Mouse (Mus musculus) adrenal gland, adult 18-20 months (tissue): ENCODE results near the gene Fastkd2. TPM values are rescaled to one million over a fixed set of nuclear protein-coding genes. Genes with fewer than 3 reads are reported as not detected.

Experiments used
- DNase-seq, 2 experiments: peaks; one replicate each; pipeline ENCODE4 v3.0.0; 2021 to 2022; ENCODE audit warnings: low spot score in 2 of 2
- long read RNA-seq, 2 experiments: library from polyadenylated mRNA; stranded (forward); transcript quantifications; one replicate each; pipeline ENCODE4 v2.0.0; 2021
- total RNA-seq, 2 experiments: library from RNA; stranded (reverse); gene quantifications; 1 replicate in 1 of 2; 2 replicates in 1 of 2; pipeline ENCODE4 v1.2.3; 2021

The Fastkd2 gene
- total RNA-seq, result 10 to 100 TPM; 20.2 to 28.0 TPM
- long read RNA-seq, experiment 1, full-length matches to known transcripts, result 22 of 28 reads
- long read RNA-seq, experiment 1, partial matches to known transcripts, result 3 of 28 reads
- long read RNA-seq, experiment 1, other reads (novel, unspliced or antisense), result 3 of 28 reads
- long read RNA-seq, experiment 2, full-length matches to known transcripts, result 49 of 70 reads
- long read RNA-seq, experiment 2, partial matches to known transcripts, result 16 of 70 reads
- long read RNA-seq, experiment 2, other reads (novel, unspliced or antisense), result 5 of 70 reads

DNA sequence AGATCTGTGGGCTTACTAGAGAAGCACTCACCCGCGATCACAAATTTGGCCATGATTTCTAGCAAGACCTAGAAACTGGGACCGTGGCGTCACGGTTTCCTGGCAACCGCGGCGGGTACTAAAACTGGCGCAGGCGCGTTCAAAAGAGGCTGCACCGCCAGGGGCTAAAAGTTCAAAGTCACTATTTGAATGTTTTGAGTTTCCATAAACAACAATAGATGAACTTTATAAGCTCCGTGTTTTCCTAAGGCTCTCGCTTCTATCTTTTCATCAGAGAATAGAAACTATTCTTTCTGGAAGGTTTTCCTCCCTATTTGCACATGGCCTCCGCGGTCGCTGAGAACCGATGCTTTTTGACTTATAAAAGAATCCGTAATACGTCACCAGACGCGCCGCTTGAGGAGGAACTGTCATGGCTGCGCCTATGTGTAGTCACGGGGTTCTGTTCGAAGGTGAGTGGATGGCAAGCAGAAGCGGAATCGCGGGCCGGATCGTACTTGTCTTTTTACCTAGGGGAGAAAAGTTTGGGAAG, at the start of gene Fastkd2, which contains the start of gene Mdh1b:
Gene Fastkd2 (plus strand): TSS at position 375 of the 532 bp plus-strand sequence.
Gene Mdh1b (minus strand): TSS at position 79 of the 532 bp plus-strand sequence.
- DNase-seq, result peak; percentile 79 to 88

DNA sequence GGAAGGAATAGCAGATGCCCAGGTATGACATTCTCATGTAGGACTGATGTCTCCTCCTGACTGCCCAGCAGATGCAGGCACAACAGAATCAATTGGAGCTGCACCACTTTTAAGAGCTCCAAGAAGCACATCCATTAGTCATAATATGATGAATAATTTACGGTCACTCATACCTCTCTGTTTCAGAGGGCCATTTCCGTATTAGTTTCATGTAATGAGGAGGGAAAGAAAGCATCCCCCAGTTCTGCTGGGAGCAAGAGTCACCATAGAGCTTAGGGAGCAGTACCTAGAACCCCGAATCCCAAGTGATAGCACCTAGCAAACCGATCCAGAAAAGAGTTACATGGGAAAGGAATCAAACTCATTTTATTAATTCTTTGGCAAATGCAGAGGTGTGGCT, 43.6 kb upstream of the Fastkd2 start, which contains the start of gene Dytn:
Gene Dytn (minus strand): TSS at position 101 of the 400 bp plus-strand sequence.
- DNase-seq, result no peak

DNA sequence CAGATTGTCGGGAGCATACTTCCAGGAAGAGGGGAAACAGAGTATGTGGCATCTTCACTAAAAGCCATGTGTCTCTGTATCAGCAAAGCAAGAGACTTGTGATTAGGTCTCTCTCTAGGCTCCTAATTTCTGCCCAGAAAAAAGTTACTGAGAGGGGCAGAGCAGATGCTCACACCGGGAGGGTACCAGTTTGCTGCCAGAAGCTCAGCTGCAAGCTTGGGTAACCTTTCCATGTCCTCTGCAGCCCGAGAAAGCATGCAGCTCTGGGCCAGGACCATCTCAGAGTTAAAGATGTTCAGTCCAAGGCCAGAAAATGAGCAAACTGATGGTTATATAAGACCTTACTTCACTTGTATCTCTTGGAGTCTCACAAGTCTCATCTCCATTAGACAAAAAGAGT, 33.6 kb upstream of the Fastkd2 start:
- DNase-seq, result no peak

DNA sequence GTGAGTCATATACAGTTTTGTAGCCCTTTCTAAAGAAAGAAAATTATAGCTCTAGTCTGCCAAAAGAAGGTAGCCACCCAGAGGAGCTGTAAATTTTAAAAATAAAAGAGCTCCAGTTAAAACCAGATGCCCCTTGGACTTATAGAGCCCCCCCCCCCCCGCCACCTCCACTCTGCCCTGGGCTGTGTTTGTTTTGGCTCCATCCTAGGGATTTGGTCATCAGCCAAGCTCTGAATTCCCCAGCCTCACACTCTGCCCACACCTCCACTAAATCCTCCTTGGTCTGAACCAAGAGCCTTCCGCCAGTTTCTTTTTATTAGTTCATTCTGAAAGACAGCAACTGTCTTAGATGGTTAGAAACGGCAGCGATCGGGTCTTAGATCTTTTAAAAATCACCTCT, 24.7 kb upstream of the Fastkd2 start:
- DNase-seq, result no peak

DNA sequence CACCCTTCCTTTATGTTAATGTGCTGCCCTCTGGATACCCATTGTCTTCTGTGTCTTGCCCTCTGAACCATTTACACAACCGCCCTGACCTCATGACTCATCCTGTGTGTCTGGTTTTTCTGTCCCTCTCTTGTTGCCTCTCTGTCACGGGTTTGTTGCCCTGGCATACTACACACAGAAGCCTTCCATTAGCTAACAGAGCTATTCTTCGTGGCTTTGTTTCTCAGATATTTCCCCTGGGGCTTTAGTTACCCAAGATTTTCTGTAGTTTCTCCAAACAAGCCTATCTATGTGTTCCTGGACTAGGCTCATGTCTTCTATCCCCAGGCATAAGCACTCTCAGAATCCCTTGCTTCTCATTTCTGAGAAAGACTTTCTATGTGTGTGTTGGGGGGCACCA, 21.5 kb upstream of the Fastkd2 start:
- DNase-seq, result no peak

DNA sequence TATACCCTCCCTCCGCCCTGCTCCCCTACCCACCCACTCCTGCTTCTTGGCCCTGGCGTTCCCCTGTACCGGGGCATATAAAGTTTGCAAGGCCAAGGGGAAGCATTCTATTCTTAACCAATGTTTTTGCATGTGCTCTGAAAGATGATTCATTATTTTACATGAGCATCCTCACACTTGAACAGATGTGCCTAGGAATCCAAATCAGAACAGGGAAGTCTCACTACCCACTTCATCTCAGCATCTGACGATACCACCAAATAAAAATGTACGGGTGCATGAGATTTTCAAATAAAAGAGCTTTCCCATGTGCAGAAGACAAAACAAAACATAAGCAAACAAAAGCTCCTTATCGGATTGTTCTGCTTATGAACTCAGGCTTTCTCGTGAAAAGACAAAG, 10.3 kb upstream of the Fastkd2 start:
- DNase-seq, result no peak

DNA sequence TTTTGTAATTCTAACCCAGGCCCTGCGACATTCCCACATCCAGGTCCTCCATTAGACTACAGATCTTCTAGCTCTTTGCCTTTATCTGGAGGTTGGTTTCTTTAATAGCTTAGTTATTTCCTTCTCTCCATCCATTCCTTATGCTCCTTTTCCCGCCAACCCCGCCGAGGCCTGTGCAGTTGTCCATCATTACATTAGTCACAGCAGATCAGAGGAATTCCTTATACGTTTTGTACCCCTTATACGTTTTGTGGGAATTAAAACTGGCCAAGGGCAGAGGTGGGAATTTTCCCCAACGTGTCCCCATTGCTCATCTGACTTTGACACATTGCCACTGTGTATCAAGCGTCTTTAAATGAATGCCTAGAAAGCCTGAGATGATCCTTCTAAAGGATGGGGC, 618 bp upstream of the Fastkd2 start:
- no peak for DNase-seq

DNA sequence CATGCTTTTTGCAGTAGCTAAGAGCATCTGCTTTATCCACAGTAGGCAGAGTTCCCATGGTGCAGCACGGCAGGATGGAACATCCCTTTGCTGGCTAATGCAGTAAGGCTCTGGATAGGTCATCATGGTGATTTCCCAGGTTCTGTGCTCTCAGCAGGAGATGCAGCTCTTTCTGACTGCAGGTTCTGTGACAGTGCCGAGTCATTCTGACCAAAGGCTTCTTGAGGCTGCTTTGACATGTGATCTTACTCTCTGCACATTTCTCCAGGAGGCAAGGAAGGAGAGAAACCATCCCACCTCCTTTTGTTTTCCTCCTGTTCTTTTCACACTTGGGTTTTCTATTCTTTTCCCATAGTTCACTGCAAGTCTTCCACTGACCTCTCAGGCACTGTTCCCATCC, 25.6 kb downstream of the Fastkd2 start:
- DNase-seq, result no peak

DNA sequence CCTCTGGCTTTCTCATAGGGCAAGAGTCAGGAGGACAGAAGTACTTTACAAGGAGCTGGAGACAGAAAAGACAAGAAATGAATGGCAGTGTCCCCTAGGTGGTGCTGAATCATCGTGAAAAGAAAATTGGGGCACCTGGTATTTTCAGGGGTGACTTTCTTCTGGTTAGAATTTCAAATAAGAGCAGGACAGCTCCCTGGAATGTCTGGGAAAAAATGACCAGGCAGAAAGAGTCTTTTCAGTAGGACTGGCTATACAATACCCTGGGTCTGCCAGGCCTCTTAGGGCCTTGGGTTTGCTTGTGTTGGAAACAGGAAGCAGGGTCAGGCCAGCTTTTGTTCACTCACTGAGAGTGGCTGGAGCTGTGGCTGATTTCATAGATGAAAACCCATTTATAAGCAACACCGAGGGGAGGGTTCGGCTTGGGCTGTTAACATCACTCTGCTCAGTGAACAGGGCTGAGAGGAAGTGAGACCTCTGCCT, 32.8 kb downstream of the Fastkd2 start:
- DNase-seq, result peak in 1 of 2 experiments; percentile 34

DNA sequence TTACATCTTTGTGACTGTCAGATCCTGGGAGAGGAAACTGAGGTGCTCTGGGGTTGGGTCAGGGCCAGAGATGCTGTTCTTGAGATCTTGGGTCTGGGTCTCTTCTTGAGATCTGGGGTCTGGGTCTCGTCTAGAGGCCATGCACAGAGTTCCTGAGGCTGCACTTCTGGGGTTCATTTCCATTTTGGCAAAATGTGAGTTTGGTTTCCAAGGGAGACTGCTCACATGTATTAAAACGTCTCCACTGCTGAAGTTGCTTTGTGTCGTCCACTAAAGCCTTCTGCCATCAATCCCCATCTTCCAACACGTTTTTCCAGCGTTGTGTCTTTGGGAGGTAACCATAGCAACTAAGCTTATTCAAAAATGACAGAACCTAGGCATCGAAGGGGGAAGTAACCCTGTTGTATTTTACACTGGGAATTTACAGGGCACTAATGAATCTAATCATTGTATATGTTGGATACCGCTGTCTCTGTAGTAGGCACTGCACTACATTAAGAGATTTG, 33.5 kb downstream of the Fastkd2 start:
- no peak for DNase-seq

DNA sequence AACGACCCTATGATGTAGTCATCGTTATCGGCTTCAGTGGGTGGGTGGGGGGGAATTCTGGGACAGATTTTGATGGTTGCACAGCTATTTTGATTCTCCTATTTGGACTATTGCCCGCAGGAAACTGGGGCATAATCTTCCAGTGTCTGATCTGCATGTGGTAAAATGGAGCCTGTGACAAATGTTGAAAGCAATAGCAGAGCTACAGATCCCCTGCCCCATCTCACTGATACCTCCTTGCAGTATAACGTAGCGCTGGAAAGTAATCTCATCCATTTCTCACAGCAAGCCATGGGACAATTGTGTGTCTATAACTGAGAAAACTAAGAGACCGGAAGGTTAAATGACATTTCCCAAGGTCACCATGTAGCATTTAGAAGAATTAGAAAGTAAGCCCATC, 34.0 kb downstream of the Fastkd2 start:
- no peak for DNase-seq

DNA sequence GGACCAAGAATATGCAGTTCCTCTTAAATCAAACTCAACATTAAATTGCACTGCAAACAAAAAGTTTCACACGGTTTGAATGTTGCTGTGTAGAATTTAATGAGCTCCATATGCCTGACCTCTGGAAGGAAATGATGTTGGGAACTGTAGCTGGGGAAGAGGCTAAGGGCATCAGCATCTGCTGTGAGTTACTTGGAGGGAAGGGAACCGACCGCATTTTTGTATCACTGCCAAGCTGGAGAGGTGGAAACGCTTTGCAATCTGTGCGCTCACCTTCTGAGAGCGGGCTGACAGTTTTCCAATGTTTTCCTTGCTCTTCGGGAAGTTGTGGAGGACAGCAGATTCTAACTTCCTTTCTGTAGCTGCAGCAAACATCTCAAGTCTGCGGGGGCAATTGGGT, 37.7 kb downstream of the Fastkd2 start:
- DNase-seq, result no peak

DNA sequence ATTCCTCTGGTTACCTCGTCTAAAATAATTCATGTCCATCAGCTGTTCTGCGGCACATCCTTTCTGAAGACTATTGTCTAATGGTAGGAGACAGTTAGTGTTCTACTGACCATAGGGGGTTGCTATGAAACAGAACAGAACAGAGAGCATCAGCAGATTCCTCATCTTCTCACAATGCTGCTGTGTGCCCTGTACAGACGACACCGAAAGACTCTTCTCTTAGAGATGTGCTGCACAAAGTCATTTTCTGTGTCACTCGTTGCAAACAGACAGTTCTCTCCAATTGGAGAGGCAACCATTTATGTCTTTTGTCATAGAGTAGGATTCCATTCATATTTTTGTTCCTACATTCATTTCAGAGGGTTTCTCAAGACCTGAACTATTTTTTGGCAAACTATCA, 38.8 kb downstream of the Fastkd2 start, which contains the start of gene 4933402D24Rik:
Gene 4933402D24Rik (minus strand): TSS at position 101 of the 400 bp plus-strand sequence.
- no peak for DNase-seq

DNA sequence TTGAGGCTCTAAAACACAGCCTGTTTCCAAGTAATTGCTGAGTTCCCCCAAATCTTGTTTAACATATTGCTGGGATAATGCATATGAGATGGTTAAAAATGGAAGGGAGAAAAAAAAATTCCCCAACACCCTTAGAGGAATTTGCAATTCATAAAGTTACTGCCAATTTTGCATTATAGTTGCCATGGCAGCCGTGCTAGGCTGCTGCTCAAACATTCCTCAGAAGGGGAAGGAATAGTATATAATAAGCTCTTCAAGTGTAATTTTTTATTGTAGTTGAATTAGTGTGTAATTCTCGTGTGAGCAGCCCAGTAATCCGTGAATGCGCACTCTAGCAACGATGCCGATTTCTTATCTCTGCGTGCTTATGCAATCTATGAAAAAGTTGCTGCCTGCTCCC, 39.9 kb downstream of the Fastkd2 start:
- DNase-seq, result no peak

DNA sequence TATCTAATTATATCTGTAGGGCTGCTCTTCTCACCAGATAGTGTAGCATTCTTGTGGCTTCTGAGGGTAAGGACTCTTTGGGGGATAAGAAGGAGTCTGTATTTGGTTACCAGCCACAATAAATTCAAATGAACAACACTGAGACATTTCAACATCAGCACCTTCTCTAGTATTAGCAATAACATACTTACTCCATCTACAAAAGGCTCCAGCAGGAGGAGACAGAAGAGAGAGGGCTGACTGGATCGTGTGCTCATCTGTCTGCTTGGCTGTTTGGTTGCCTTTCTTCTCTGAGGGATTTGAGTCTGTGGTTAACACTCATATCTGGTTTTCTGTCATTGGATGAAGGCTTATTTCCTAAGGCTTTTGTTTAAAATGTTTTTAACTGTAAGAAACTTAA, 46.0 kb downstream of the Fastkd2 start:
- no peak for DNase-seq

DNA sequence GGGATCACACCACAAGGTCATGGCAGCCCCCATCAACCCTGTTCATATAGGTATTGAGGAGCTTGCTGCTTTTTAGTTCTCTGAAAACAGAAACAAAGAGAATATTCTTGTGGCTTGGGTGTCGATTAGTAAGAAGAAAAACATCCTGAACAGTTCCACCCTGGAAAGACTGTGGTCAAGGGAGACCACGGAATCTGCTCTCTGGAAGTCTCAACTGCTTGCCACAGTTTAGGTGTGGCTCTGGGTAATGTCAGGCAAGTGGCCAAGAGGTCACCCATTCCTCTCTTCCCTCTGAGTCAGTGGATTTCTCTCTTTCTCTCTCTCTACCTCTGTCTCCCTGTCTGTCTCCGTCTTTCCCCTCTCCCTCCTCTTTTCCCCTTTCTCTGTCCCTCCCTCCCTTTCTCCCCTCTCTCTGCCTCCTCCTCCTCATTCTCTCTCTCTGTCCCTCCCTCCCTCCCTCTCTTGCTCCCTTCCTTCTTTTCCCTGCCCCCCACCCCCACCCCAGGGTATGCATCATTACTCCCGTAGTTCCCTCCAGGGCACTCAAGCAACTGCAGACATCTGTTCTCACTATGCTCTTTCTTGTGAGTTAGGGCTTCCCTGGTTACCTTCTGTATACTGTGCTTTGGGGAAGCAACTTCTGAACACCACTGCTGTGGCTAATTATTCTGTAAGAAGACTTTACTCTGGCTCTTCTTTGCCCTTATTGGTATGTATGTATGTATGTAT, 46.7 kb downstream of the Fastkd2 start:
- no peak for DNase-seq

DNA sequence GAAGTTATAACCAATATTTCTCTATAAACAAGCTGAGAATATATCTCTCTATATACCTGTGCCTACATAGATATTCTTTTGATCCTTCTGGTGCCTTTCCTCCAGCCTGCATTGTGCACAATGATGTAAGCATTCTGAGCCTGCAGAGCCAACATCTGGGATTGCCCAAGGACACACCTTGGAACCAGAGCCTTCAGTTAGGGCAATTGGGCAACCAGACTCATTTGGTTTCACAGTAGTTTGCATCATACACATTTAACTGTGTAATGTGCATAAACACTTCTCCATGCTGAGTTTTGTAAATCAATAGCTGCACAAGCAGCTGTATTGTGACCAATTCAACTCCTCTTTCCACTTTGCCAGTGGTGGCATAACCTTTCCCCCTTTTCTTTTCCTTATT, 63.9 kb downstream of the Fastkd2 start:
- DNase-seq, result no peak

Other genes with a start within 250 kb of the Fastkd2 start
- gene Gm39653, start 114.6 kb upstream of the Fastkd2 start, total RNA-seq, result not detected
- gene Dytn, start 43.7 kb upstream of the Fastkd2 start, total RNA-seq, result not detected
- gene Mdh1b, start 296 bp upstream of the Fastkd2 start, total RNA-seq, result under 1 TPM in 1 of 2 experiments, not detected in 1; 0.23 TPM
- not detected for gene 4933402D24Rik, start 38.7 kb downstream of the Fastkd2 start, total RNA-seq